Mouse (Mus musculus) spleen, adult 2 months (tissue): ENCODE measurements around the gene Hoxb3.

Experiments
- CTCF ChIP-seq: fragments of 200-500 bp; IDR thresholded peaks from 2 replicates; pipeline ENCODE4 v1.5.1; 2011; ENCODE audit warnings: mild to moderate bottlenecking, inconsistent platforms; ENCODE audit not compliant: insufficient read depth, insufficient read length, insufficient replicate concordance; ENCODE audit errors: extremely low read depth
- POLR2A ChIP-seq: fragments of 200-500 bp; IDR thresholded peaks from 2 replicates; pipeline ENCODE4 v1.6.1; 2011; ENCODE audit warnings: low read depth, low read length, inconsistent platforms

DNA sequence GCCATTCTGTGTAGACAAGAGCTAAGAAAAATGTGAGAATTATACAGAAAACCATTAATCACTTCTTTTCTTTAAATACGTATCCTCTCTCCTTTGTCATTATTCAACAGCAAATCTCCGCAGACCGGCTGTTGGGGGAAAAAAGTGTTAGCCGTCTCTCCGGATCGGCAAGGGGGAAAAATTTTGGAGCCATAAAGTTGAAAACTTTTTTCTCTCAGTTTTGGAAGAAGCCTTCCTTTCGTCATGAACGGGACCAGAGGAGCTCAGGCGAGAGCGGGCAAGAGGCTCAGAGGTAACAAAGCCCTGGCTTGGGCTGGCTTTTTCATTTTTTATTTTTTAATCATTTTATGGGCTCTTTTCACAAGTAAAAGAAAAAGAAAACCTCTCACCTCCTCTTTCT is at the start of gene Hoxb3:
- TF ChIP-seq POLR2A (no peak), CTCF (no peak)
